Mouse (Mus musculus) embryonic facial prominence, embryonic 10.5 days (tissue): ENCODE results near the gene Pde8a. TPM values are rescaled to one million over a fixed set of nuclear protein-coding genes. Genes with fewer than 3 reads are reported as not detected.
A peak's percentile ranks its signal among the peaks of the same experiment; 100 is the strongest.

ENCODE experiments used
- DNase-seq: peaks from one replicate; pipeline ENCODE4 v3.0.0-alpha.2; 2017; ENCODE audit warnings: low spot score
- H3K27ac ChIP-seq: fragments of 300-500 bp; sonication (generic); replicated peaks from 2 replicates; pipeline ENCODE4 v1.5.1; 2016; ENCODE audit warnings: mild to moderate bottlenecking
- H3K27me3 ChIP-seq: fragments of 300-500 bp; sonication (generic); replicated peaks from 2 replicates; pipeline ENCODE4 v1.6.1; 2016; ENCODE audit warnings: low read depth, mild to moderate bottlenecking; ENCODE audit not compliant: poor library complexity, severe bottlenecking
- H3K36me3 ChIP-seq: fragments of 300-500 bp; sonication (generic); replicated peaks from 2 replicates; pipeline ENCODE4 v1.6.1; 2016; ENCODE audit warnings: mild to moderate bottlenecking, moderate library complexity
- H3K4me1 ChIP-seq: fragments of 300-500 bp; sonication (generic); 2 replicates; pipeline ENCODE4 v1.6.1; 2016
- H3K4me3 ChIP-seq: fragments of 300-500 bp; sonication (generic); 2 replicates; pipeline ENCODE4 v1.5.1; 2016; ENCODE audit warnings: mild to moderate bottlenecking, moderate library complexity
- H3K9me3 ChIP-seq: fragments of 300-500 bp; sonication (generic); 2 replicates; pipeline ENCODE4 v1.6.1; 2016; ENCODE audit warnings: mild to moderate bottlenecking
- WGBS: fragments of 180-500 bp; shearing (Covaris S2); methylation state at CpG from one replicate; pipeline ENCODE4 v1.1.7; 2016; 5-methylcytosine and 5-hydroxymethylcytosine counted together
- polyA plus RNA-seq: library from polyadenylated mRNA; unstranded; fragments of >200 nt; fragmentation: Nextera tagmentation; extraction: Ambion mirVana; gene quantifications from 2 replicates; pipeline ENCODE4 v1.2.1, GENCODE M21; 2016

The Pde8a gene
- polyA plus RNA-seq, 1 experiment from 2014 or later = 2.4 TPM

GRCm38 (mm10) chr7:81298206-81298605, 84.8 kb downstream of the Pde8a start:
- H3K36me3 ChIP-seq = no peaks in the 10 kb centered on the region
- H3K27me3 ChIP-seq = no peaks in the 10 kb centered on the region
- H3K4me3 ChIP-seq = no peak overlapping the region
- WGBS = 31% methylated on average over 6 of the region's 6 CpGs
- peaks cover 6% of the 10 kb centered on the region; the same call in 1 of the 2 replicates for H3K4me1 ChIP-seq
- no peak overlapping the region for H3K27ac ChIP-seq
- no peaks in the 10 kb centered on the region for H3K9me3 ChIP-seq
- peak; percentile 26 for DNase-seq

- 65% methylated on average over 7 of the region's 7 CpGs for whole genome bisulfite sequencing
- H3K4me1 ChIP-seq = peaks cover 6% of the 10 kb centered on the region; the same call in 1 of the 2 replicates
- H3K9me3 ChIP-seq = no peaks in the 10 kb centered on the region
- no peak overlapping the region for H3K27ac ChIP-seq
- H3K27me3 ChIP-seq = no peaks in the 10 kb centered on the region
- DNase-seq = no peak
- H3K36me3 ChIP-seq = no peaks in the 10 kb centered on the region
- no peak overlapping the region for H3K4me3 ChIP-seq
Observed at GRCm38 (mm10) chr7:81301323-81301722, 87.9 kb downstream of the Pde8a start.

DNA sequence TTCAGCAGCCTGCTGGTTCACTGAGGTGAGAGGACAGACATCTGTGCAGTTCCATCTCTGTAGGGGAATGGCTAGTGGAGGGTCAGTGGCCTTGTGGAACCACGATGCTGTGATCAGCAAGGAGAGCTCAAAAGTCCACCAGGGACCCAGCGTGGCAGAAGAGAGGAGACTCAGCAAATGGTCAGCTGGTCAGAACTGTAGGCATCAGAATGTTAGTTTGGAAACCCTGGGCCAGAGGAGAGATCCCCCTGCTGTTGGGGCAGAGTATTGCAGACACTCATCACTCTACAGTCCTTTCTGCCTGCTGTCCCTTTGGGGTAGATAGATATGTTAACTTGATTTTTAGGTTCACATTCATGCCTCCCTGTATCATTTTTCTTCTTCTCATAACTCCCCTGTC, 90.3 kb downstream of the Pde8a start:
- Histone ChIP-seq H3K4me1 (peaks cover 7% of the 10 kb centered on the region), H3K9me3 (no peaks in the 10 kb centered on the region), H3K27ac (no peak overlapping the region), H3K27me3 (no peaks in the 10 kb centered on the region), H3K36me3 (no peaks in the 10 kb centered on the region), H3K4me3 (no peak overlapping the region)
- DNase-seq = no peak
- WGBS = 81% methylated on average over 2 of the region's 2 CpGs

GRCm38 (mm10) chr7:81304100-81304499, 90.7 kb downstream of the Pde8a start:
- H3K4me3 ChIP-seq = no peak overlapping the region
- no peak overlapping the region for H3K27ac ChIP-seq
- H3K36me3 ChIP-seq = no peaks in the 10 kb centered on the region
- H3K9me3 ChIP-seq = no peaks in the 10 kb centered on the region
- no peaks in the 10 kb centered on the region for H3K27me3 ChIP-seq
- no peak for DNase-seq
- peaks cover 7% of the 10 kb centered on the region for H3K4me1 ChIP-seq
- 60% methylated on average over 5 of the region's 5 CpGs for WGBS

DNA sequence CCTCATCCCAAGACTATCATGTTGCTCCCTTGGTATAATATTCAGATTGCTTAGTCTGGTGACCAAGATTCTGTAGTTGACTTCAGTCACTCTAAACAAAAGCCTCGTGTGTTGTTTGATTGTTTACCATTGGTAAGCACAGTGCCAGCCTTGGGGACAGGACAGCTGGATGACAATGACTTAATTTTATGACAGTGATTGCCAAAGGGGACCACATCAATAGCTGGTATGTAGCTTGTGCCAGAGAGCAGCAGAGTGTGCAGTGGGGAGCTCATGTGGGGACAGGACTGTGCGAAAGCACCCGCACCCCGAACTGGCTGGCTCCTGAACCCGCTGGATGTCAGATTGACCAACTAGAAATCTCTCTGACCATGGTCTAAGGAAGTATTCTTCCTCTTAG, 91.3 kb downstream of the Pde8a start:
- no peaks in the 10 kb centered on the region for H3K27me3 ChIP-seq
- H3K27ac ChIP-seq = no peak overlapping the region
- no peak overlapping the region for H3K4me3 ChIP-seq
- no peaks in the 10 kb centered on the region for H3K36me3 ChIP-seq
- WGBS = 90% methylated on average over 5 of the region's 5 CpGs
- H3K9me3 ChIP-seq = no peaks in the 10 kb centered on the region
- H3K4me1 ChIP-seq = peaks cover 7% of the 10 kb centered on the region
- no peak for DNase-seq

GRCm38 (mm10) chr7:81307735-81308134, 94.3 kb downstream of the Pde8a start:
- H3K27me3 ChIP-seq = no peaks in the 10 kb centered on the region
- WGBS = 81% methylated on average over 8 of the region's 8 CpGs
- H3K36me3 ChIP-seq = no peaks in the 10 kb centered on the region
- H3K4me1 ChIP-seq = peaks cover 5% of the 10 kb centered on the region; the same call in 1 of the 2 replicates
- no peak overlapping the region for H3K4me3 ChIP-seq
- no peak overlapping the region for H3K27ac ChIP-seq
- DNase-seq = no peak
- no peaks in the 10 kb centered on the region for H3K9me3 ChIP-seq

DNA sequence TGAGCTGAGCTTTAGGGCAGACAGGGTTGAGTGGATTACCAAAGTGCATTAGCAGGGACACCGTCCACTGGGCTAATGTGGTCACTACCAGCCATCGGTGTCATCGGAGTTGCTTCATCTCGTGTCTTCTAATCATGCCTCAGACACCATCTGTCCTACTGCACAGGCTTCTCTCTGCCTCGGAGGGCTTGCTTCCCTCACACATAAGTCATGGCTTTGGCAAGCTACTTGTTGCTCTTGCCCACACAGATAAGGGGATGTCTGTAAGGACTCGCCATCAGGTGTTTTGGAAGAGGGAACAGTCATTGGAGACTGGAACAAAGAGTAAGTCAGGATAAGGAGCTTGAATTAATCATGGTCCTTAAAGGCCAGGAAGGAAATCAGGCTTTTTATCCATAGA, 95.9 kb downstream of the Pde8a start:
- peaks cover 14% of the 10 kb centered on the region for H3K4me1 ChIP-seq
- H3K4me3 ChIP-seq = no peak overlapping the region
- DNase-seq = no peak
- 92% methylated on average over 6 of the region's 6 CpGs for WGBS
- no peaks in the 10 kb centered on the region for H3K27me3 ChIP-seq
- no peaks in the 10 kb centered on the region for H3K36me3 ChIP-seq
- no peak overlapping the region for H3K27ac ChIP-seq
- H3K9me3 ChIP-seq = no peaks in the 10 kb centered on the region

DNA sequence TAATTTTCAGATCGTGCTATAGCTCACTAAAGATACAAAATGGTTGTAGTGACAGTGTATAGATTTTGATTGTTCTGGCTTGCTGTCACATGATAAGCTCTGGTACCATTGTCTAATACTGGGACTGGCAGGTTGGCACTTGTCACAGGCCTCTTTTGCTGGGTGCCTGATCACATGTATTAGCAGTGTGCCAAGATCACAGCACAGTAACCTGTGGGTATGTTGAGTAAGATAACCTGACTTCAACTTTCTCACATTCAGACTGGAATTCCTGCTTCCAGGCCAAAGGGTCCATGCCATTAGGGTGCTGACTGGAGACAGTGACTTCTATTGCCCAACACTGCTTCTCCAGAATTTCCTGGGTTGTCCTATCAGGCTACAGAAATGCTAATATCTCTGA, 97.7 kb downstream of the Pde8a start:
- Histone ChIP-seq H3K27me3 (no peaks in the 10 kb centered on the region; the same call in 1 of the 2 replicates), H3K27ac (no peak overlapping the region), H3K4me1 (peaks cover 14% of the 10 kb centered on the region), H3K9me3 (no peaks in the 10 kb centered on the region), H3K4me3 (no peak overlapping the region), H3K36me3 (no peaks in the 10 kb centered on the region)
- WGBS = 90% methylated on average over 1 of the region's 1 CpGs
- no peak for DNase-seq

DNA sequence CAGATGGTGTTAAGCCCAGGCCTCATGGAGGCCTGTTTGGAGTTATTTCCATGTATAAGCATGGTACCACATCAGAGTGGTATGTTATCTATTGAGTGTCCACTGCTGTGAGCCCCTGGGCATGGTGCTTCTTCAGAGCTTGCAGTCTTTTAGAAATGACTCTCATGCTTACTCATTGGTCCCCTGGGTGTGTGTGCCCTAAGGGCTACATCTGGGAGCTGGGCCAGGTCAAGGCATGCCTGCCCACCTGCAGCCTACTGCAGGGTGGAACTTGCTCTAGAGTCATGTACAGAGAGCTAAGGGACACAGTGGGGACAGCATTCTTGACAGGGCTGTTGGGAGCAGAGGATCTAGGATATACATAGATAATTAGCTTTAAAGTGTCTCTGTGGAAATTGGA, 98.2 kb downstream of the Pde8a start:
- Histone ChIP-seq H3K27me3 (no peaks in the 10 kb centered on the region; the same call in 1 of the 2 replicates), H3K27ac (no peak overlapping the region), H3K36me3 (no peaks in the 10 kb centered on the region), H3K9me3 (no peaks in the 10 kb centered on the region), H3K4me3 (no peak overlapping the region), H3K4me1 (peaks cover 14% of the 10 kb centered on the region)
- no peak for DNase-seq

- no peak overlapping the region for H3K4me3 ChIP-seq
- DNase-seq = no peak
- H3K27me3 ChIP-seq = no peaks in the 10 kb centered on the region; the same call in 1 of the 2 replicates
- no peak overlapping the region for H3K27ac ChIP-seq
- peaks cover 11% of the 10 kb centered on the region for H3K4me1 ChIP-seq
- H3K9me3 ChIP-seq = no peaks in the 10 kb centered on the region
- WGBS = 75% methylated on average over 8 of the region's 8 CpGs
- H3K36me3 ChIP-seq = no peaks in the 10 kb centered on the region
Observed at GRCm38 (mm10) chr7:81315583-81315982, 102.2 kb downstream of the Pde8a start.

- 86% methylated on average over 6 of the region's 6 CpGs for WGBS
- H3K27me3 ChIP-seq = no peaks in the 10 kb centered on the region; the same call in 1 of the 2 replicates
- no peak overlapping the region for H3K4me3 ChIP-seq
- H3K27ac ChIP-seq = no peak overlapping the region
- H3K36me3 ChIP-seq = no peaks in the 10 kb centered on the region
- no peaks in the 10 kb centered on the region for H3K9me3 ChIP-seq
- DNase-seq = no peak
- peaks cover 10% of the 10 kb centered on the region for H3K4me1 ChIP-seq
Observed at GRCm38 (mm10) chr7:81319749-81320148, 106.4 kb downstream of the Pde8a start.

DNA sequence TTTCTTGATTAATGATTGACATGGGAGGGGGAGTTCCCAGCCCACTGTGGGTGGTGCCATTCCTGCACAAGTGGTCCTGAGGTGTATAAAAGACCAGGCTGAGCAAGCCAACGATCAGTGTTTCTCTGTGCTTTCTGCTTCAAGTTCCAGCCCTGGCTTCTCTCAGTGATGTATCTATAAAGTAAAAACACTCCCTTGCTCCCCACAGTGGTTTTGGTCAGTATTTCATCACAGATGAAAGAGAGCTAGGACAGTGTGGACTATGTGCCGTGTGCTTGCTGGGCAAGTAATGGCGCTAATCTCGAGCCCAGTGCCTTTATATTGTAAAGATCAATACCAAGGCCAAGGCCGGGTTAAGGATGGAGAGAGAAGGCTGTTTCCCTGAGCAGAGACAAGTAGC, 108.4 kb downstream of the Pde8a start:
- DNase-seq = no peak
- Histone ChIP-seq H3K27ac (no peak overlapping the region), H3K4me1 (peaks cover 10% of the 10 kb centered on the region), H3K9me3 (no peaks in the 10 kb centered on the region), H3K36me3 (peaks cover 2% of the 10 kb centered on the region), H3K27me3 (no peaks in the 10 kb centered on the region), H3K4me3 (no peak overlapping the region)
- WGBS = 85% methylated on average over 5 of the region's 5 CpGs

DNA sequence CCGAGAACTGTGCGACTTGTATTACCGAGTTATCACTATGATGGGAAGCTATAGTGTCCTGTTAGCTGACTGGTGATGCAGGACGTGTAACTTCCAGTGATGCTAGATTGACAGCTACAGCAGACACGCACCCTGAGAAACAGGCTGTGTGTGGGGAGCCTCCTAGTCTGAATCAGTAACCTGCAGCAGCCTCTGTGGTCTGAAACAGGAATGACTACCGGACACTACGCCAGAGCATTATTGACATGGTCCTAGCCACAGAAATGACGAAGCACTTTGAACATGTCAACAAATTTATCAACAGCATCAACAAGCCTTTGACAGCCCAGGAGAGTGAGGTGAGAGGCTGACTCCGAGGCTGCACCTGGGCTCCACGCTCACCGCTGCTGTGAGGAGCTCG, 112.6 kb downstream of the Pde8a start:
- Histone ChIP-seq H3K27me3 (no peaks in the 10 kb centered on the region), H3K9me3 (no peaks in the 10 kb centered on the region), H3K36me3 (peaks cover 30% of the 10 kb centered on the region), H3K27ac (no peak overlapping the region), H3K4me3 (no peak overlapping the region), H3K4me1 (peaks cover 5% of the 10 kb centered on the region)
- 91% methylated on average over 12 of the region's 12 CpGs for WGBS
- no peak for DNase-seq

GRCm38 (mm10) chr7:81326859-81327258, 113.5 kb downstream of the Pde8a start:
- no peaks in the 10 kb centered on the region for H3K27me3 ChIP-seq
- no peaks in the 10 kb centered on the region for H3K4me1 ChIP-seq
- H3K9me3 ChIP-seq = no peaks in the 10 kb centered on the region
- peaks cover 32% of the 10 kb centered on the region for H3K36me3 ChIP-seq
- WGBS = 85% methylated on average over 6 of the region's 6 CpGs
- H3K4me3 ChIP-seq = no peak overlapping the region
- H3K27ac ChIP-seq = no peak overlapping the region
- DNase-seq = no peak
